Mouse (Mus musculus) small intestine, adult 2 months (tissue): ENCODE measurements around the gene 2310022B05Rik. TPM values are rescaled to one million over a fixed set of nuclear protein-coding genes. Genes with fewer than 3 reads are reported as not detected.

Source experiments
- H3K27ac ChIP-seq: fragments of 200-500 bp; 2 replicates; pipeline ENCODE4 v1.5.1; 2012; ENCODE audit warnings: low read depth, low read length, control low read depth, inconsistent platforms; ENCODE audit not compliant: insufficient read depth
- H3K27me3 ChIP-seq: fragments of 200-500 bp; 2 replicates; pipeline ENCODE4 v1.6.1; 2012; ENCODE audit warnings: mild to moderate bottlenecking, moderate library complexity, low read length, inconsistent platforms; ENCODE audit not compliant: control insufficient read depth, insufficient read depth
- H3K36me3 ChIP-seq: fragments of 200-500 bp; 2 replicates; pipeline ENCODE4 v1.6.1; 2012; ENCODE audit warnings: mild to moderate bottlenecking, low read length, control low read depth, inconsistent platforms; ENCODE audit not compliant: control insufficient read depth, insufficient read depth
- H3K4me1 ChIP-seq: fragments of 200-500 bp; 2 replicates; pipeline ENCODE4 v1.6.1; 2012; ENCODE audit warnings: low read length, inconsistent platforms, mixed read lengths; ENCODE audit not compliant: control insufficient read depth, insufficient read depth, insufficient read length
- H3K4me3 ChIP-seq: fragments of 200-500 bp; 2 replicates; pipeline ENCODE4 v1.5.1; 2012; ENCODE audit warnings: low read depth, mild to moderate bottlenecking, control low read depth, inconsistent platforms, low read length, moderate library complexity
- CTCF ChIP-seq: fragments of 200-500 bp; IDR thresholded peaks from 2 replicates; pipeline ENCODE4 v1.5.1; 2012; ENCODE audit warnings: low read depth, mild to moderate bottlenecking, control low read depth, inconsistent platforms, low read length, moderate library complexity, mixed read lengths; ENCODE audit not compliant: insufficient replicate concordance, insufficient read length; ENCODE audit errors: extremely low read depth
- POLR2A ChIP-seq: fragments of 200-500 bp; IDR thresholded peaks from 2 replicates; pipeline ENCODE4 v1.6.1; 2012; ENCODE audit warnings: low read depth, mild to moderate bottlenecking, control low read depth, inconsistent platforms, low read length, moderate library complexity
- WGBS: fragments of 180-500 bp; shearing (Covaris S2); methylation state at CpG from one replicate; pipeline ENCODE4 v1.1.7; 2018; 5-methylcytosine and 5-hydroxymethylcytosine counted together
- polyA plus RNA-seq: library from polyadenylated mRNA; depleted of rRNA; stranded (reverse); fragments of >200 nt; gene quantifications from 2 replicates; pipeline ENCODE4 v1.2.3, GENCODE M21; 2012

The 2310022B05Rik gene
- polyA plus RNA-seq, 1 experiment, result 35.0 TPM

DNA sequence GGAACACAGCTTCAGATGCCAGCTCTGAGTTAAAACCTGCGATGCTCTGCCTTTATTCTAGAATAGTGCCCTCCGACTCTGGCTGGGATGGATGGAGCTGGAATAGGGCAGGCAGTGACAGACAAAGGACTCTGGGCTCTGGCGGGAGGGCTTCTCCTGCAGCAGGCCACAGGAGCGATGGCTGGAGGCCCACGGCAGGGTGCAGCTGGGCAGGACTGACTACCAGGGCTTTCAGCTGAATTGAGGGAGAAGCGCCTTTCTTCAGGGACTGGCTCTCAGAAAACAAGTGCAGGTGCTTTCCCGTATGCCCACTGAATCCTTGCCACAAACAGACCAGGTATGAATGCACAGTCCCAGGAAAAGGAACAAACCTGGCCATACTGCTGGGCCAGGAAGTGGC lies 13.9 kb upstream of the 2310022B05Rik start:
- Histone ChIP-seq H3K27me3 (no peaks in the 10 kb centered on the region), H3K4me1 (no peaks in the 10 kb centered on the region), H3K4me3 (no peak overlapping the region), H3K27ac (no peak overlapping the region), H3K36me3 (peaks cover 40% of the 10 kb centered on the region)
- TF ChIP-seq POLR2A, result no peak
- TF ChIP-seq CTCF, result no peak
- 91% methylated on average over 7 of the region's 7 CpGs for WGBS

DNA sequence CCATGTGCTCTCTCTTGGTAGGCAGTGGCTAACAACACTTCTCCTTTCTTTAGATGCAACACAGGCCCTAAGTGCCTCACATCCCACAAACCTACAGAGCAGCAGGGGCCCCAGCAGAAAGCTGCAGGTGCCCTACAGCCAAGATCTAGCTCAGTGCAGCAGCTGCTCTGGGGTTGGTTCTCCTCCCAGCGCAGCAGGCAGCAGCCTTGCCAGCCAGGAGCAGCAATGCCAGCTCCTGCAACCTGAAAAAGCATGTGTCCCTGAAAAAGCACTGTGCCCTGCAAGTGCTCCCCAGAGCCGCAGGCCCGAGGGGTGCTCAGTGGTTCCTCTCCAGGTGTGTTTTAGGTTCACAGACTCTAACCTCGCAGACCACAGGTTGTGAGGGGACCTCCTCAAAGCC lies 13.5 kb upstream of the 2310022B05Rik start:
- WGBS, result 95% methylated on average over 4 of the region's 4 CpGs

DNA sequence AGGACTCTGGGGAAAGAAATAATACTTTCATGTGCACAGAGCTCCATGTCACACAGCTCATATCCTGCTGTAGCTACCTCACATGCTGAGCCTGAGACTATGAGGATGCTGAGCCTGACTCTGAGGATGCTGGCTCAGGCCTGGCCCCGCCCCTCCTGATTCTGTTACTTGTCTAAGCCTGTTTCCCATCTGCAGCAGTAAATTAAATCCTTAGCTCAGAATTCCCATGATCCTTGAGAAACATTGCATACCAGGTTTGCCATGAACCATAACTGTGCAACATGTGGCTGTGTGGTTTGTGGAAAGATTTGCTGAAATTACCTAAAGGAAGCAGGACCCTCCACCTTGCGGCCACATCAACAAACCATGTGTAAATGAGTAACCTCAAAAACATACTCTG lies 9.2 kb upstream of the 2310022B05Rik start:
- no peak overlapping the region for H3K4me3 ChIP-seq
- H3K4me1 ChIP-seq, result no peaks in the 10 kb centered on the region
- peaks cover 24% of the 10 kb centered on the region for H3K36me3 ChIP-seq
- WGBS, result 98% methylated on average over 2 of the region's 2 CpGs
- no peaks in the 10 kb centered on the region for H3K27me3 ChIP-seq
- H3K27ac ChIP-seq, result no peak overlapping the region
- TF ChIP-seq POLR2A (no peak), CTCF (no peak)

More for the DNA sequence above, 13.5 kb upstream of the 2310022B05Rik start:
- no peak overlapping the region for H3K27ac ChIP-seq
- no peaks in the 10 kb centered on the region for H3K27me3 ChIP-seq
- TF ChIP-seq CTCF (no peak), POLR2A (no peak)
- no peak overlapping the region for H3K4me3 ChIP-seq
- peaks cover 37% of the 10 kb centered on the region for H3K36me3 ChIP-seq
- no peaks in the 10 kb centered on the region for H3K4me1 ChIP-seq

DNA sequence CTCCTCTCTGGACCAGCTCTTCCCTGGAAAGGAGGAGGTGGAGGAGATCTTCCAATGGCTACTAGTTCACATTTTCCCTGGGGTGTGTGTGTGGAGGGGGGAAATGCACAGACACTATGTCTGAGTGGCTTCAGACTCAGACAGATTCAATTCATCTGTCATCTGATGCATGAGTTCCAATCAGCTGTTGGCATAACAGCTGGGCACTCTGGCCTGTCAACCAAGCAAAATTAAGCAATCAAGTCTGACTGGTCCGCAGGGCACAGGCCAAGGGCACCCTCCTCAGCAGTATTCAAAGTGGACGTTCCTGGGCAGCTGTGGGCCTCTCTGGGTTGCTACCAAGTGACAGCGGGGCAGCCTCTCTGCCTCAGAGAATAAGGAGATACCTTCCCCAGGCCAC lies 5.6 kb upstream of the 2310022B05Rik start:
- TF ChIP-seq CTCF (no peak), POLR2A (no peak)
- H3K27ac ChIP-seq, result no peak overlapping the region
- H3K4me3 ChIP-seq, result no peak overlapping the region
- WGBS, result 75% methylated on average over 3 of the region's 3 CpGs
- no peaks in the 10 kb centered on the region for H3K27me3 ChIP-seq
- H3K36me3 ChIP-seq, result peaks cover 13% of the 10 kb centered on the region
- peaks cover under 1% of the 10 kb centered on the region; the same call in 1 of the 2 replicates for H3K4me1 ChIP-seq

DNA sequence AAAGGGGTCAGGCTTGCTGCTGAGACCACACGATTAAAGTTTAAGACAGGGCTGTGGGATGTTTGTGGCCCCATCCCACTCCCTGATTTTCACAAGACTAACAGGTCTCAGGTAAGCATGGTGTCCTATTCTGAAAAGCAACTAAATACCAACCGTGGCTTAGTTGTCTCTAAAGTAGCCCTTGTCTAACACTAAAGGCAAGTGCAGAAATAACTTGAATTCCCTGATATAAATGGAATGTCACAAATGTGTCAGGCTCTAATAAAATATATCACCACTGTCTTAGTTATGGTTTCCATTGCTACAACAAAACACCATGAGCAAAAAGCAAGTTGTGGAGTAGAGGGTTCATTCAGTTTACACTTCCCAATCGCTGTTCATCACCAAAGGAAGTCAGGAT lies 1.2 kb upstream of the 2310022B05Rik start:
- Histone ChIP-seq H3K27me3 (no peaks in the 10 kb centered on the region), H3K4me1 (peaks cover 11% of the 10 kb centered on the region), H3K36me3 (no peaks in the 10 kb centered on the region), H3K4me3 (no peak overlapping the region), H3K27ac (no peak overlapping the region)
- 78% methylated on average over 3 of the region's 3 CpGs for WGBS
- TF ChIP-seq POLR2A (no peak), CTCF (no peak)

DNA sequence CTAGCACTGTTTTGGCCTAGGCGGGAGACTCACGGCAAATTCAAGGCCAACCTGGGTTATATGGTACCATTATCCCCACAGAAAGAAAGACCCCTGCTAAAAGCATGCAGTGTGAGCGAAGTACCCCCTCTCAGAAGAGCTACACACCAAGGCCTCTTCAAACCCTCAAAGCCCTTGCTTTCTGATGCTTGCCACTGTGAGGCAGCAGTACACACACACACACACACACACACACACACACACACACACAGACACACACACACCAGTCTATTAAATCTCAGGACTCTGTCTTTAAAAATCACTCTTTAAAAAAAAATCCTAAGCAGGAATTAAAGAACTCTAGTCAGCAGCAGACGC lies 683 bp upstream of the 2310022B05Rik start:
- Histone ChIP-seq H3K36me3 (no peaks in the 10 kb centered on the region), H3K4me1 (peaks cover 12% of the 10 kb centered on the region), H3K27ac (peak overlapping the region; percentile 57; the same call in 1 of the 2 replicates), H3K4me3 (peak overlapping the region; percentile 91), H3K27me3 (no peaks in the 10 kb centered on the region)
- TF ChIP-seq POLR2A (no peak), CTCF (no peak)
- 65% methylated on average over 4 of the region's 4 CpGs for WGBS

DNA sequence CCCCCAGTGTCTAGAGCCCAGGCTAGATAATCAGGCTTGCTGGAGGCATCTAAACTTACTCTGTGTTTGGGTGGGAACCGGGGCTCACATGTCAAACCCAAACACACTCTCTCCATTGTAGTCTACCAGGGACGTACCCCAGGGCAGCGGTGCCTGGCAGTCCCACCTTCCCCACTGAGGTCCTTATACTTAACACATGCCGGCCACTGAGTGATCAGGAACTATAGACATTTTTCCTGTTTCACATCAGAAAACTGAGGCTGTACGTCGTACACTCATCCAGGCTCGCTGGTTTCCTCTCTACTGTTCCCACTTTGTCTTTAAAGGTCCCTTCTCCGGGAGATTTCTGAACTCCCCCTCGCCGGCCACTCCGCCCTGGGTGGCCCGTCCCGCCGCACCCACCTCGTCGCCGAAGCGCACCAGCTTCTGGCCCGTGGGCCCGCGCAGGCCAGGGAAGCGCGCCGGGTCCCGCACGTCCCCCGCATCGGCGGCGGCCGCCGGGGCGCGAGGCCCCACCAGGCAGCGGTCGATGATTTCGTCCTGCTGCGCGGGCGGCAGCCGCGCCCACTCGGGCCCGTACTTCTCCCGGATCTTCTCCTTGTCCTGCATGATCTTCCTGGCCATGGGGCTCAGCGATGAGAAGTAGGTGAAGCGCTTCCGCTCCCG lies 590 bp downstream of the 2310022B05Rik start:
- TF ChIP-seq POLR2A, result no peak
- no peak for TF ChIP-seq CTCF
- Histone ChIP-seq H3K4me3 (peak overlapping the region; percentile 91), H3K36me3 (no peaks in the 10 kb centered on the region), H3K27me3 (no peaks in the 10 kb centered on the region), H3K27ac (peak overlapping the region; percentile 27; the same call in 1 of the 2 replicates), H3K4me1 (peaks cover 18% of the 10 kb centered on the region)
- 1% methylated on average over 49 of the region's 49 CpGs for WGBS
